Mouse (Mus musculus) ES-E14 (cell line): ENCODE data around the gene Mob3b.

Experiments used
- CHD2 ChIP-seq: IDR thresholded peaks from 2 replicates; pipeline ENCODE4 v1.6.1; 2014; ENCODE audit warnings: mild to moderate bottlenecking, low read depth, low read length, inconsistent platforms
- HCFC1 ChIP-seq: IDR thresholded peaks from 2 replicates; pipeline ENCODE4 v1.6.1; 2012; ENCODE audit warnings: low read length, inconsistent platforms, borderline replicate concordance; ENCODE audit not compliant: insufficient read depth
- MAFK ChIP-seq: IDR thresholded peaks from 2 replicates; pipeline ENCODE4 v1.6.1; 2014; ENCODE audit warnings: mild to moderate bottlenecking, low read depth, low read length, inconsistent platforms; ENCODE audit not compliant: insufficient read depth
- ZC3H11A ChIP-seq: IDR thresholded peaks from 2 replicates; pipeline ENCODE4 v1.6.1; 2012; ENCODE audit warnings: low read depth, mild to moderate bottlenecking, inconsistent platforms, low read length, borderline replicate concordance
- ZNF384 ChIP-seq: IDR thresholded peaks from 2 replicates; pipeline ENCODE4 v1.6.1; 2012; ENCODE audit warnings: low read depth, low read length, inconsistent platforms

GRCm38 (mm10) chr4:35080285-35080684 lies 77.0 kb downstream of the Mob3b start:
- TF ChIP-seq CHD2 (no peak), HCFC1 (no peak), ZNF384 (no peak), MAFK (no peak), ZC3H11A (no peak)
